Mouse (Mus musculus) megakaryocyte, adult 5-6 weeks (primary cell): ENCODE results near the gene 1700029P11Rik. TPM values are rescaled to one million over a fixed set of nuclear protein-coding genes. Genes with fewer than 3 reads are reported as not detected.
A peak's percentile ranks its signal among the peaks of the same experiment; 100 is the strongest.
"Not testable (repeated sequence)": the region's sequence is repeated elsewhere in the genome, so short reads cannot be mapped to it uniquely, and the experiment has no call there.

Experiments
- ATAC-seq: 2 replicates; pipeline ENCODE4 v1.8.0; 2016; ENCODE audit warnings: mild to moderate bottlenecking, inconsistent platforms; ENCODE audit not compliant: poor library complexity, severe bottlenecking
- total RNA-seq, 2 experiments: library from RNA; stranded (forward) in 1 of 2; stranded (reverse) in 1 of 2; fragments of 153-499, 151-499 nt in 1 of 2; fragments of 221-1000, 200-1000 nt in 1 of 2; gene quantifications; 2 replicates each; pipeline versions ENCODE4 v1.2.3 to v1.2.4; 2015 to 2017

Gene 1700029P11Rik
- total RNA-seq, 2 experiments from 2014 or later, result not detected

DNA sequence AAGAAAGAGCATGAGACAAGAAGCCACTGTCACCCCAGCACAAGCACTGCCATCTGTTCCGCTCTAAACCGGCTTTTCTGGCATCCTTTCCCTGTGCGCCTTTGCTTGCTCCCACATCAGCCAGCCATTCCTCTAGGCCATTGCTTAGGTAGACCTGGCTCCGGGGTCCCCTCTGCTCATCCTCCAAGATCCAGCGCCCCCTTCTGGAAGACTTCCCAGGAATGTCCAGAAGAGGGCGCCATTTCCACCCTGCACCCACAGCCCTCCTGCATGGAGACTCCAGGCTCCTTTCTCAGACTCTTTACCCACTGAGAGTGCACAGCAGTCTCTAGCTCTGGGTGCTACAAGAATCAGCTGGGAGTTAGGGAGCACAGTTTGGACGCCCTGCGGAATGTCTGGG, 23.9 kb upstream of the 1700029P11Rik start:
- no peak for ATAC-seq

DNA sequence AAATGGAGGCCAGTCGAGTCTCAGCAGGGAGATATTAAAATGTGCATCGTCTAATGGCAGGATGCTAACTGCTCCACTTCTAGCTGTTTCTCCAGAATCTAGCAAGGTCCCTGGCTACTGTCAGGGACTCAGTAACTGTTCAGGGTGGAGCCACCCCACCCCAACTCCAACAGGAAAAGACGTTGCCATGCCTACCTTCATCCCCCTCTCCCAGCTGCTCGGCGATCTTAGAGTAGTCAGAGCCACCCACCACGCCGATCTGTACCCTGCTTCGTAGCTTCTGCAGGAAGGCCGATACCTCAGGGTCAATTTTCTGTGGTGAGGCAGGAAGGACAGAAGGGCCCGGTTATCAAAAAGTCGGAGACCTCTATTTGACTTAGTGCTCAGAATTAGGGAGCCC, 22.7 kb upstream of the 1700029P11Rik start:
- no peak for ATAC-seq

DNA sequence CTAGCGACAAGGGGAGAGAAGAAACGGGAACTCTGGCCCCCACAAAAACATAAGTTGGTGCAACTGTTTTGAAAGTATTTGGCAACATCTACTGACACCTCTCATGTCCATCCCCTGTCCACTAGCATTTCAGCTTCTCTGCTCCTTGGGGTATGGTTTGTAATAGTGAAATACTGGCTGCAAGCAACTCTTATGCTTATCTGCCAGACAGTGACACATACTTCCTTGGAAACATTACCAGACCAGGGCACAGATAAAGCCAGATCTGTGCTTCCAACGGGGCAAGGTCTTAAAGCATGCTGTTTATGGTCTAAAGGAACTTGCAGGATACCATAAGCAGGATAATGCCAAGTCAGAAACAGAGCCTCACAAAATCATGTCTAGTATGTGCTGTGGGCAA, 21.4 kb upstream of the 1700029P11Rik start:
- ATAC-seq, result no peak

DNA sequence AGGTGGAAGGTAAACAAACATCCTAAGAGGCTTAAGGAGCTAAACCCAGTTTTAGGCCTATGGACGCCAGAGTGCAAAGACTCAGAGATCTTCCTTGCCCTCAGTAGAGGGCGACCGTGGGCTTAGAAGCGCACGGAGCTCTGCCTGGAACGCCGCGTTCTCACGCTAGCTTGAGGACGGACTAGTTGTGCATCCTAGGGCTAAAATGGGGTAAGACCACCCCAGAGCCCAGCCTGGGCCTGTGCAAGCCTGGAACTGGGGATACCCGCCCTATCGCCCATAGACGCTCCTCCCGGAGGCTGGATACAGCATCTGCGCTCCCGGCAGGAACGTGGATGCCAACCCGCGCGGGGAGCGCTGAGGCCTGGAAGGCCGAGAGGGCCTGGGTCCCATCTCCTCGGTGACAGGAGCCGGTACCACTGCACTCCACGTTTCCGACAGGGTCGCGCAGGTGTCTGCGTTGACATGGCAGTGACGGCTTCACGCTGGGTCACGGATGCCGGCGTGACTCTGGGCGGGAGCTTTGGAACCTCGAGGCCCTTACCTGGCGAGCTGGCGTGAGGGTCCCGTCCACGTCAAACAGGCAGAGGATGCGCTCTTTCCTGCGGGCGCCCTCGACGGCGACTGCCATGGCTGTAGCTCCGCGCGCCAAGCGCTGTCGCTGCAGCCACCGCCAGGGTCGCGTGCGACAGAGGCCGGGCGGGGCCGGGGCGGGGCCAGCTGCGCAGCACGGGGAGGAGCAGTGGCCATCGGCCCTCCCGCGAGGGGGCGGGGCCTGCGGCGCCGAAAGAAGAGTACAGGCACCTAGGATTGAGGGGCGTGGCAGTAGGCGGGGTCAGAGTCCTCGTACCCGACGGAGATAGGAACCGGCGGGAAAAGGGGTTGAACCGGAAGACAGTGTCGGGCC, 19.9 kb upstream of the 1700029P11Rik start, which contains the start of gene Pmm1:
Gene Pmm1, minus strand, starts transcription at position 760 of the 907 bp plus-strand sequence.
- peak; percentile 96 for ATAC-seq

DNA sequence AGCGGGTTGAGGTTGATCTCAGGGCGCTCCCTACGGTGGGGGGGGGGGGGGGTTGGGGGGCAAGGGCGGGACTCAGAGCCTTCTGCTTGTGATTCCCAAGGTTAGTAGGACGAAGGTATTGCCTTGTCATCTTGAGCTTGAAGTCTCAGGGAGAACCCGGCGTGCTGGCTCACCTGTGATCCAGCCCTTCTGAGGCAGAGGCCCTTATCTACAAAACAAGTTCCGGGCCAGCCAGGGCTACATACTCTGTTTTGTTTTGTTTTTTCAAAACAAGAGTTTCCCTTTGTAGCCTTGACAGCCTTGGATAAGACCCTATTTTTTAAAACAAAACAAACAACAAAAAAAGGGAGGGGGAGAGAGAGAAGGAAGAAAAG, 19.3 kb upstream of the 1700029P11Rik start:
- no peak for ATAC-seq

DNA sequence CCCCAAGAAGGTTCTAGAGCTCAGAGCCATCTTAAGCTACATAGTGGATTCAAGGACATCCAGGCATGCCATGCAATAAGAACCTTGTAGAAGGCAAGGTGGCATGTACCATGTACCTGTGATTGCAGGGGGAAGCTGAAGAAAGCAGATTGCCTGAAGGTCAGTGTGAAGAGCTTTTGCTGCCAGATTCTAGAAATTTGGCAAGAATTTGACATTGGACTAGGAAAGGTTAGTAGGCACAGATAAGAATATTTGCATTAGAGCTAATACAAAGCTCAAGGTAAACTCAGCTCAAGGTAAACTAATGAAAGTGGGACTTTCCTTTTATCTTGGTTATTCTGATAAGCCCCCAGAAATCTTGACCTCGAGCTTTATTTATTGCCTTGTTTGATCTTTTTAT, 16.1 kb upstream of the 1700029P11Rik start:
- ATAC-seq, result no peak

DNA sequence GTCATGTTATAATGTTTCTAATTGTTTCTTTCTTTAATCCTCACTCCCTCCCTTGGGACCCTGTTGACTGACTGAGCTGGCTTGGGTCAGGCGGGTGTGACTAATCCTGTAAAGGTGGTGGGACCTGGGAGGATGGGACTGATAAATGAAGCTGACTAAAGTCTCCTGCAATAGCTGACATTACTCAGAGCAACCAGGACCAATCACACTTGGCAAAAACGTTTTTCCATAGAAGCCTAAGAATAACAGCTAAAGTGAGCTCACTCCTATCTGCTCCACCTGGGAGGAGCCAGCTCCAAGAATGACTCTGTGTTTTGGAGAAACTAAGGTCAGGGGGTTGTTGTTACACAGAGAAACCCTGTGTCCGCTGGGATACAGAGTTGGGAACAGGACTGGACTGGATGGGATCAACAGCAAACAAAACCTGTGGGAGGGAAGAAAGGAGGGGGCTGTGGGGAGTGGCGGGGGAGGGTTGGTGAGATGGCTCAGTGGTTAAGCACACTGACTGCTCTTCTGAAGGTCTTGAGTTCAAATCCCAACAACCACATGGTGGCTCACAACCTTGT, 15.3 kb upstream of the 1700029P11Rik start:
- ATAC-seq, result no peak

DNA sequence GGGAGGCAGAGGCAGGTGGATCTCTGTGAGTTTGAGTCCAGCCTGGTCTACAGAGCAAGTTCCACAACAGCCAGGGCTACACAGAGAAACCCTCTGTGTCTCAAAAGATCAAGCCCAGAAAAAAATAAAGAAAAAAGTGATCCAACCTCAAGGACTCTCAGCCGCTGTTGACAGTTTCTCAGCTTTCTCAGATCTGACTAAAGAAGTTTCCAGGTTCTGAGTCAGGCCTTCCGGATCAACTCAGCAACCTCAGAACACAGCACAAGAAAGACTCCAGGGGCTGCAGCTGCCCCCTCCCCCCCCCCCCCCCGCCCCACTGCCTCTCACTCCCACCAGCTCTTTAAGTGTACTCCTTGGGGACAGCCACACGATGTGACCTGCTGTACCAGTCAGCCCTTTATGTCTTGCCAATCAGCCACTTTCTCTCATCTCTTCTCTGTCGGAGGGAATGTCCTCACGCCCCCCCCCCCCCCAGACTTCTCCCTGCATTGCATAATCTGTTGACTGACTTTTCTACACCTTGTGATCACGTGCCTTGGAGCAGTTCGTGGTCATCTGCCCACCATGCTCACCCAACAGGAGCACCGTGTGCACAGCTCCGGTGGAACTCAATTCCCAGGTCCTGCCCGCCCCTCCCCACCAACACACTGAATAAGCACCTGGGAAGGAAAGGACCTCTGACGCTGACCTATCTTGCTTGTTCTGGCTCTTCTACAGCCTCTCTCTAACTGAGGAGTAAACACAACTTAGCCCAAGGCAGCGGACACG, 14.1 kb upstream of the 1700029P11Rik start:
- no peak for ATAC-seq

DNA sequence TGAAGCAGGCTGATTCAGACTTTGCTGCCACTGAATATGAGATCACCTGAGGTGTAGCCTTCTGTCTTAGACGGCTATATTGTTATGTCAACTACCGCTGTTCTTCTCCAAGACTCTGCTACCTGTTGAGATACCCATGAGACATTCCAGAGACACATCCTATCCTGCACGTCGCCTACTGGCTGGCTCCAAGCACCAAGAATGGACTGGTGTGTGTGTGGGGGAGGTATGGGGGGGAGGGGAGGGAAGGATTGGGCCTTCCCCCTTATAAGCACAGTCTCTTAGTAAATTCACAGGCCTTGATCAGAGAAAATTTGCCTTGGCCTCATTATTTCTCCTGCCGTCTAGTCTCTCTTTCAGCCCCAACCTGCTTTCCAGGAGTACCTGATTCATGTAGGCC, 12.5 kb upstream of the 1700029P11Rik start:
- ATAC-seq, result no peak

DNA sequence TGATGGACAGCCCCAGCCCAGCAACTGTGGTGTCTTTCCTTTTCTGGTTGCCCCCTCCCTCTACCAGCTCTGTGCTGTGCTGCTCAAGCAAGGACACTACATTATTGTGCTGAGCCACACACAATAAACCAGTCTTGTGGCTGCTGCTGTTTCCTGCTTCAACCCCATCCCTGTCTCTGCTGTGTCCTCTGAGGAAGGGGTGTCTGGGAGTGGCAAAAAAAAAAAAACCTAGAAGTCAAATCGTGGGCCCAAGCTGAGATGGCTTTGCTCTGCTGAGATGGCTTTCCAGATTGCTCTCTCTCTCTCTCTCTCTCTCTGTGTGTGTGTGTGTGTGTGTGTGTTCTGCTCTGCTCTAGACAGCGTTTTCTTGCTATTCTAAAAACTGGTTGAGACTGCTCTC, 11.9 kb upstream of the 1700029P11Rik start:
- ATAC-seq, result no peak

DNA sequence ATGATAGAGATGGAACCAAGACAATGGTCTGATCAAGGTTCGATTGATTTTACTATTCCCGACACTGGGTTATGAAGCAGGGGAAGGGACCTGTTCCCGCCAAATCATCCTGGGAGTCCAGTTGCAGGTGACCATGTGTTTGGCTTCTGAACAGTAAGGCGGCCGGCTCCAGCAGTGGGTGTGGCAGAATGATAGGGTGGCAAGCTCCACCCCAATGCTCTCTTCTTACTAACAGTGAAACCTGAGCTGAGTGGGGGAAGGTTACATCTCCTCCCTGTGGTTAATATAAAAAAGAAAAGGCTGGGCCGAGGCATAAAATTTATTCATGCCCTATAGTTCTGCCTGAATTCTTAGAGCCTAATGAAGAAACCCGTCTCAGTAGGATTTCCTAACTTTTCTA, 11.2 kb upstream of the 1700029P11Rik start:
- no peak for ATAC-seq

DNA sequence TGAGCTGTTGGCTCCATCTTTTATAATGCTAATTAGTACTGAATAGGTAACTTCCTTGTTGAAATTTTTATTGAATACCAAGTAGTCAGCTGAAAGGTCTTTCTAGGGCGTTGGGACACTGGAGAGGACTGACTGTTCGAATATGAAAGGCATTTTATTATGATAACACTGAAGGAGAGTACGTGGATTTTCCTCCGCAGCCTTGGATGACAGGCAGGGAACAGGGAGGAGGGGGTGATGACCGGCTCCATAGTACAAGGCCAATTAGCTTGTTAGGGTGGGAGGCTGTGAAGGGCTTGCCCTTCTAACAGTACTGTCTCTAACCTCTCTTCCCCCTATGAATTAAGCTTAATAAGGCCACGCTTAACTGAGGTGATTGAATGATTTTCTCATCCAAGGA, 10.7 kb upstream of the 1700029P11Rik start:
- not testable (repeated sequence) for ATAC-seq

DNA sequence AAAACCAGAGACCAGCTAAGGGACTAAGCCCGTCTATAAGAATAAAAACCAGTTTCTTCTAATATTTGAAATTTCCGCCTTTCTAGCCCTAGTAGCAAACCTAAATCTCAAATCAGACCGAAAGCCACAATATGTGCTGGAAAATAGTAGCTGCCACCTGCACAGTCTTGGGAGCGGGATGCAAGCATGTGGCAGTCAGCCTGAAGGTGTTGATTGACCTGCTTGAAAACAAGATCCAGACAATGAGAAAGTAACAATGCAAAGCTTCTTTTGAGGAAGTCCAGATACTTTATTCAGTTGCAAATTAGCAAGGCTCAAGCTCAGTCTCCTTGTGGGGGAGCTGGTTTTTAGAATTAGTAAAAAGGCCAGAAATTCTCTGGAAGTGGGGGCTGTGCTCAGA, 9.8 kb upstream of the 1700029P11Rik start:
- ATAC-seq, result not testable (repeated sequence)

DNA sequence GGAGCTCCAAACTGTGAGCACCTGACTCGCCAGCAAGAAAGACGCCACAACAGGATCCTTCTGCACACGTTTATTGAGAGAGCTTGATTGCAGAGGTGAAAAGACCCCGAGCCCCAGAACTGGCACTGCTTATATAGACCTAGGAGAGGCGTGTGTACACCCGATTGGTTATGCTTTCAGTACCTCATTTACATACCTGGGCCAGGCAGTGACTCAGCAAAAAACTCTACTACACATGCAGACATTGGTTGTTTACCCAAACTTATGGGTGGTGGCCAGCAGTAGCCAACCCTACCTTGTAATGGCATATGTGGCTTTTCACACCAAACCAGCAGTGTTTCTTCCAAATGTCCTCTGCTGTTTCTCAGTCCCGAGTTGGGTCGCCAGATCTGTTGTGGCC, 5.2 kb upstream of the 1700029P11Rik start:
- ATAC-seq, result not testable (repeated sequence)

DNA sequence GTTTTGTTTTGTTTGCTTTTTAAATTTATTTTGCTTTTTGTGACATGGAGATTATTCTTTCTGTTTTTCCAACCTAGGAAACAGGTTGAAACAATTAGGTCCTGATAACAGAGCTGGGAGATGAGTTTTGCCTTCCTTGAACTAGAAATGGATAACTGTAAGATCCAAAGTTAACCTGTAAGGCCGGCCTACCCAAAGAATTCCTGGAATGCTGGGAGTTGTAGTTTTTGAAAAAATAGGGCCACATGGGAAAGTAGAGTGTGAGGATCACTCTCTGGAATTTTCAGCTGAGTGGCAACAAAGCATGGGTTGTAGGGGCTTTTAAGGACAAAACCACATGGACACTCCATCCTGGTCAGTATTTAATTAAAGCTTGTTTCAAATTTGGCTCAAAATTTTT, 1.8 kb downstream of the 1700029P11Rik start:
- ATAC-seq, result no peak

DNA sequence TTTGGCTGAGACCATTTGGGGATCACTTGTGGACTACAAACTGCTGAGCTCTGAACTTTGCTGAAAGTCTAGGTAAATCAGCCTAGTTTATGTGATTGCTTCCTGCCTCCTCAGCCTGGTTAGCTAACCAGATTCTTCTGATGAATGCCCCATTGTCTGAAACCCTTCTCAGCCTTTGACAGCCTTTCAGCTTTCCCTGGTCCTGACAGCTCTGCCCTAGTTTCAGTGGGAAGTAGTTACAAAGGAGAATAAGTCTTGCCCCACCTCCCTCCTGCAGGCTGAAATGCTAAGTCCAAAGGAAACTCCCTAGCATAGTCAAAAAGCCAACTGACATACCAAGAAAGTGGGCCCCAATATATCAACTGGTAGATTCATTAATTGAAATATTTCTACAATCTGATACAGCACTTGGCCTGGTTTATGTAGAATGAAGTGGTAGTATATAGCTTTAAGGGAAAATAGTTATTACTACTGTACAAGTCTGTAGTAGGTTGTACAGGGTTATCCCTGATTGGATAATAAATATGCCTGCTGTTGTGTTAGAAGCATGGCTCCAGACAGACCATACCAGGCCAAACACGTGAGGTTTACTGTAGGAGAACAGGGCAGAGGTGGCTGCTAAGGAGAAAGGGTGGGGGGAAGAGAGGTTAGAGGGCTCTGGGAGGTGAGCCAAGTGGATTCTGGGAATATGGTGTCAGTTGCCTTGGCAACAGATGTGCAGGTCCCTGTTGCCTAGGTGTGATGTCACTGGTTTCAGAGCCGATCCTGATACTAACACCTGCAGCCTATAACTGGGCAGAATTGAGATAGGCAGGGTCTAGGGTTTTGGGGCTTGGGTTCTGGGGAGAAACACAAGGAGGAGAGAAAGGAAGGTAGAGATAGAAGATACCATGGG, 5.2 kb downstream of the 1700029P11Rik start:
- no peak for ATAC-seq

DNA sequence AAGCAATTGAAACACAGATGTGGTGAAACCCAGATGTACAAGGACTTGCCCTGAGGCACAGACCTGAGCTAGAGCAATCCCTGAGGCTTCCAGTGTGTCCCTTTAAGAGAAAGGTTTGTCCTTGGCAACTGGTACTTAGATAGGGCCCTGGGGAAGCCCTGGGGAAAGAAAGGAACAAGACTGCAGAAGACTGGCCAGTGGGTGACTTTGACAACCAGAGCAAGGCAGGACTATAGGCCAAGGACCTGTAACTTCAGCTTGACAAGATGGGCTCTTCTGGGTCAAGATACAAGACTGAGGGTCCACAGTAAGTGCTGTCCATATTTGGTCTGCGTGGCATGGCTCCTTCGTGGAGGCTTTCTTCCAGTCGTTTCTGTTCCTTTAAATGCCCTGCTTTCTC, 7.3 kb downstream of the 1700029P11Rik start, which contains the start of gene Xrcc6:
Gene Xrcc6, plus strand, starts transcription at position 190 of the 400 bp plus-strand sequence.
- ATAC-seq, result no peak

DNA sequence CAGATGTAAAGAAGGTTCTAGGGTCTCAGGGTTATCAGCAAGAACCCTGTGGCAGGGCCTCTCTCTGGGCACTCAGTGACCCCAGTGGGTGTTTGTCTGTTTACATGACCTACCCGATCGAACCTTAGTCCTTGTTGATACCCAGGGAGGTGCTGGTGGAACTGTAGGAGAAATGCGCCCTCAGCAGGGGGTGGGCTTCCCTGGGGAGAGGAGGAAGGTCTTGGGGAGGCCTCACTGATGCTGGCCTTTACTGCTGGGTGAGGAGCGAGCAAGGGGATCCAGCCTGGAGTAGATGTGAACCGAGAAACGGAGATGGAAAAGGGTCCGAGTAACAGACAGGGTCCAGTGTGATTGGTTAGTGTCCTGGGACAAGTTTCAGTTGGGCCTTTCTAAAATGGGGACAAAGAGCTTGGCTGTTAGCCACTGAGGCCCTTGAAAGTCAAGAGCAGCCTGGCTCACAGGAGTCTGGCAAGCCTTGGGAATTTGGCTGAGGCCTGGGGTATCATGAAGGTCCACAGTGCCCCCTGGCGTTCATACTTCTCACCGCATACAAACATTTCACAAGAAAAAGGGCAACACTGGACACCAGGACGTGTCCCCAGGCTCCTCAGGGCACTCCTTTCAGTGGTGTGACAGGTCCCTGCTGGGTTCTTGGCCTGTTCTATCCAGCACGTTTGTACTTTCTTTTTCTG, 9.2 kb downstream of the 1700029P11Rik start:
- ATAC-seq, result peak; percentile 92

DNA sequence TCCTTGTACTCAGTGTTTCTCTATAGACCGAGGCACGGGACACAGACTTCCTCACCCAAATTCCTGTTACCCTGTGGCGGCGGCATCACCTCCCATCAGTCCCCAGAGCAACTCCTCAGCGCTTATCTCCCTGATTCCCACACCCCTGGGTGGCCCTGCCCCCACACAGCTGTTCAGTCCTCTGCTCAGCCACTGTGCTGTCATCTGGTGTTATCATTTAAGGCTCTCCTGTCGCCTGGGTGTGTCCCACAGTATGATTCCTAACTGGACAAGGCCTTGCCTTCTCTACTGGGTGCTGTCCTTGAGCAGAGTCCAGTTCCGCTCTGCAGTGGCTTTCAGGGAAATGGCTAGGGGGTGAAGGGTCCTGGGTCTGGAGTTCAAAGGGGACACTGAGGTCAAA, 10.2 kb downstream of the 1700029P11Rik start:
- ATAC-seq, result no peak

DNA sequence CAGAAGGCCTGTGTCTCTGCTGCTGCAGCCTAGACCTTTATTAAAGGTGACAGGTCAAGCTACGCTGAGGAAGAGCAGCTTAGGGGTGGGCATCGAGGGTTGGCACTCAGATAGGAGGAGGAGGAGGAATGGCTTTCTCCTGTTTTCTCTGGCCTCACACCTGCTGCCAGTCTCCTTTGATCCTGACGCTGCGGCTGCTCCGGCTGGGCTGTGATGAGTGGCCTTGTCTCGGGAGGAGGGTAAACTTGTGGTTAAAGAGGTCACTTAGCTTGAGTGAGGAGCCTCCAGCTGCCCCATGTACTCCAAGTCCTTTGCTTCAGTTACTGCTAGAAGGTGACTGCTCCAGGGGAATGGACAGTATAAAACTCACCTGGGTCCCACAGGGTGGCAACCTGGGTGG, 13.7 kb downstream of the 1700029P11Rik start:
- no peak for ATAC-seq
